7 mouse cellular contexts compared by ENCODE assay signal in the genomic region with DNA sequence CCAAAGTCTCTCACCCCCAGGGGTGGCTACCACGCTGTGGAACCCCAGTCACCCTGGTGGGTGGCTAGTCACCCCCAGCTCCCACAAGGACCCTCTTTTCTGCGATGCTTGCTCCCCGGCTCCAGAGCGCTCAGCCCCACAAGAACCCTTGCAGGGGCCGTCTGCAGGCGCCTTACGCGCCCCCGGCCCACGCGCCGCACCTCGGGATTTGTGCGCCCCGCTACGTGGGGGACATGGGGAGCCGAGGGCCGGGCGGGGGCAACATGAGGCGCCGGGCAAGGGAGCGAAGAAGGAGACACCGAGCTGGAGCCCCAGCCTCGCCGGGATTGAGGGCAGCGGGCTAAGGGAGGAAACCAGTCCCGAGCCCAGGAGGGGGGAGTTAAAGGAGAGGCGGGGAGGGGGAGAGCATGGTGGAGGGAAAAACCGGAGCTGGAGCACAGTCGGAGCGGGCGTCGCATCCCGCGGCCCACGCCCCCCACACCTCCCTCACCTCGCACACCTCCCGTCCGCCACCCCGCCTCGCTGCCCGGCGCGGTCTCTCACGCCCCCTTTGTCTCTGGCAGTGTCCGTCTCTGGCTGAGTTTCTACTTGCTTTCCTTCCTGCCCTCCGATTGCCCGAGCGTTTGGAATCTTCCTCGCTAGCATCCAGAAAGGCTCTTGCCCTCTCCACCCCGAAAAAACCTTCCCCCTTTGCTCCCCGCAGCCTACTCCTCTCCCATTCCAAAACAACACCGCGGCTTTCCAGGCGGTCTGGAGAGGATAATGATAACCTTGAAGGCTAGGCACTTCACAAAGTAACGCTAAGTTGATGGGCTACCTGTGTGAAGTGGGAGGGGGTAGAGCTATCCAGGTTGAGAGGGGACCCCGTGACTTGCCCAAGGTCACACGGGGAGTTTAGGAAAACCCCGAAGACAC. TPM values are rescaled to one million over a fixed set of nuclear protein-coding genes. Genes with fewer than 3 reads are reported as not detected.
DNase-seq lines count a peak whose midpoint lies in the region; ATAC-seq and TF ChIP-seq lines count a peak whose summit lies in the region.

Gene Efnb3, minus strand, starts transcription at position 355 of the 915 bp plus-strand sequence.

- peak; percentile 36 for DNase-seq in ovary, postnatal 14 days (ENCODE audit: low spot score)
- no peak for DNase-seq in ovary, adult 18-20 months (ENCODE audit: low spot score)
- peak; percentile 79 for DNase-seq in forebrain, embryonic 10.5 days (ENCODE audit: extremely low spot score, low spot score)
- DNase-seq in limb, embryonic 14.5 days (ENCODE audit: low spot score) = peak; percentile 77
- peak; percentile 79 for DNase-seq in retina, embryonic 14.5 days (ENCODE audit: low spot score)
- DNase-seq in thymus, postnatal 36 days = no peak

- H3K36me3 ChIP-seq in forebrain, embryonic 10.5 days (replicated peaks) = peaks cover 61% of the 10 kb centered on the region
- H3K36me3 ChIP-seq in hindbrain, embryonic 12.5 days = peaks cover 27% of the 10 kb centered on the region
- peaks cover 46% of the 10 kb centered on the region for H3K36me3 ChIP-seq in limb, embryonic 14.5 days (ENCODE audit: control insufficient read depth, insufficient read depth, low read length)

- peak within 1 kb of the TSS; percentile 95 for H3K4me2 ChIP-seq in hindbrain, embryonic 12.5 days (replicated peaks)
- peak within 1 kb of the TSS; percentile 90 for H3K4me2 ChIP-seq in limb, embryonic 14.5 days (replicated peaks; ENCODE audit: low read depth, low read length, severe bottlenecking)

- peaks cover 62% of the 10 kb centered on the region for H3K27me3 ChIP-seq in forebrain, embryonic 10.5 days (ENCODE audit: poor library complexity, severe bottlenecking)
- H3K27me3 ChIP-seq in hindbrain, embryonic 12.5 days = 0 out of 2 replicates have a peak, but pooled peaks cover 5% of the 10 kb centered on the region
- no peaks in the 10 kb centered on the region for H3K27me3 ChIP-seq in limb, embryonic 14.5 days (ENCODE audit: control insufficient read depth, insufficient read depth, low read length)

- no peaks in the 10 kb centered on the region; the same call in 1 of the 2 replicates for H3K9me3 ChIP-seq in forebrain, embryonic 10.5 days
- no peaks in the 10 kb centered on the region for H3K9me3 ChIP-seq in hindbrain, embryonic 12.5 days (replicated peaks)
- no peaks in the 10 kb centered on the region for H3K9me3 ChIP-seq in limb, embryonic 14.5 days (ENCODE audit: control insufficient read depth, low read length)

- TF ChIP-seq POLR2A in limb, embryonic 14.5 days (IDR thresholded peaks at IDR 0.05; ENCODE audit: borderline replicate concordance, extremely low read depth, insufficient read depth, insufficient read length) = peak; percentile 68; the same call in 1 of the 2 replicates

- 1% methylated on average over 57 of the region's 59 CpGs for WGBS in forebrain, embryonic 10.5 days
- WGBS in hindbrain, embryonic 12.5 days = 1% methylated on average over 50 of the region's 59 CpGs
- under 1% methylated on average over 41 of the region's 59 CpGs for WGBS in limb, embryonic 14.5 days

- H3K27ac ChIP-seq in forebrain, embryonic 10.5 days = peak within 1 kb of the TSS; percentile 95
- H3K27ac ChIP-seq in hindbrain, embryonic 12.5 days = peak within 1 kb of the TSS; percentile 92
- peak within 1 kb of the TSS; percentile 83 for H3K27ac ChIP-seq in limb, embryonic 14.5 days (replicated peaks; ENCODE audit: low read depth, low read length)

- peaks cover 99% of the 10 kb centered on the region for H3K4me1 ChIP-seq in forebrain, embryonic 10.5 days
- H3K4me1 ChIP-seq in hindbrain, embryonic 12.5 days = peaks cover 69% of the 10 kb centered on the region
- H3K4me1 ChIP-seq in limb, embryonic 14.5 days (ENCODE audit: control insufficient read depth, insufficient read depth, low read length) = peaks cover 42% of the 10 kb centered on the region

- H3K4me3 ChIP-seq in forebrain, embryonic 10.5 days = peak within 1 kb of the TSS; percentile 84
- peak within 1 kb of the TSS; percentile 81 for H3K4me3 ChIP-seq in hindbrain, embryonic 12.5 days
- peak within 1 kb of the TSS; percentile 67 for H3K4me3 ChIP-seq in limb, embryonic 14.5 days (replicated peaks; ENCODE audit: low read length)

- peak; percentile 38 for ATAC-seq in hindbrain, embryonic 12.5 days (ENCODE audit: low FRiP score)
- peak; percentile 83 for ATAC-seq in limb, embryonic 14.5 days (ENCODE audit: low FRiP score, low read depth)

- H3K9ac ChIP-seq in hindbrain, embryonic 12.5 days = peak within 1 kb of the TSS; percentile 99
- peak within 1 kb of the TSS; percentile 76 for H3K9ac ChIP-seq in limb, embryonic 14.5 days (ENCODE audit: low read depth, low read length, severe bottlenecking)

RNA-seq across cellular contexts. Expression of gene Efnb3, which starts in this region (rescaled TPM):
- polyA plus RNA-seq in forebrain, embryonic 10.5 days (2016; fragmentation: Nextera tagmentation; extraction: Ambion mirVana) = 27.9 and 28.7 TPM in 2 replicates
- 95.7 and 106 TPM in 2 replicates for polyA plus RNA-seq in hindbrain, embryonic 12.5 days (2016; fragmentation: Nextera tagmentation; extraction: Ambion mirVana)
- polyA plus RNA-seq in limb, embryonic 14.5 days (2012; rRNA removed) = 57.6 and 78.1 TPM in 2 replicates
- polyA plus RNA-seq in limb, embryonic 14.5 days (2014; fragmentation: Nextera tagmentation; extraction: Ambion mirVana) = 12.7 and 14.6 TPM in 2 replicates

Comparison
In these comparisons a context has a peak if more than half of its experiments do, and no peak if none do; other contexts are left out.
1. DNase-seq: peak in ovary, postnatal 14 days (single experiment), forebrain, embryonic 10.5 days (single experiment), limb, embryonic 14.5 days (single experiment) and retina, embryonic 14.5 days (single experiment); none in ovary, adult 18-20 months (single experiment) and thymus, postnatal 36 days (0 of 2).
2. Peak in every context shown above with its lines, with median percentiles within 50 percentile points of each other: H3K27ac ChIP-seq and H3K4me3 ChIP-seq.